Mouse (Mus musculus) left cerebral cortex, postnatal 14 days (tissue): ENCODE measurements around the gene Pde5a. TPM values are rescaled to one million over a fixed set of nuclear protein-coding genes. Genes with fewer than 3 reads are reported as not detected.
A peak's percentile ranks its signal among the peaks of the same experiment; 100 is the strongest.

Experiments
- DNase-seq, 2 experiments: peaks; one replicate each; pipeline ENCODE4 v3.0.0; 2021 to 2022; ENCODE audit warnings: low spot score in 2 of 2, mixed read lengths in 1 of 2
- intact Hi-C: fragments of 180-260 bp; cut with DNase I; formaldehyde crosslinking; loops from one replicate; pipeline ENCODE4 v1.15.1; 2025
- total RNA-seq, 2 experiments: library from RNA; stranded (reverse); gene quantifications; 2 replicates each; pipeline ENCODE4 v1.2.3; 2021

Pde5a gene
- total RNA-seq, 2 experiments from 2014 or later = 11.1 to 11.2 TPM

DNA sequence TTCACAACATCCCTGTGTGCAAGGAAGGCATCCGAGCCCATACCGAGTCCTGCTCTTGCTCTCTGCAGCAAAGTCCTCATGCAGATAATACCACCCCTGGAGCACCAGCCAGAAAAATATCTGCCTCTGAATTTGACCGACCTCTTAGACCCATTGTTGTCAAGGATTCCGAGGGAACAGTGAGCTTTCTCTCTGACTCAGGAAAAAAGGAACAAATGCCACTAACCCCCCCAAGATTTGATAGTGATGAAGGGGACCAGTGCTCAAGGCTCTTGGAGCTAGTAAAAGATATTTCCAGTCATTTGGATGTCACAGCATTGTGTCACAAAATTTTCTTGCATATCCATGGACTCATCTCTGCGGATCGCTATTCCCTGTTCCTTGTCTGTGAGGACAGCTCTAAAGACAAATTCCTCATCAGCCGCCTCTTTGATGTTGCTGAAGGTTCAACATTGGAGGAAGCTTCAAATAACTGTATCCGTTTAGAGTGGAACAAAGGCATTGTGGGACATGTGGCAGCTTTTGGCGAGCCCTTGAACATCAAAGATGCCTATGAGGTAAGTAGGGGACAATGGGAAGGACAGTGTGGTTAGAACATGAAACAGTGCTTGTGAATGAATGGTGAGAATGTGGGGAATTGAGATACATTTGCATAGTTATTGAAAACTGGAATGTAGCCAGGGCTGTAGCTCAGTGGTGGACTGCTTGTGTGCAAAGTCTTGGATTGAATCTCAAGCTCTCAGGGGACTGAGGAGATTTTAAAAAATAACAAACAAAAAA is 19.4 kb downstream of the Pde5a start:
- no peak for DNase-seq
- intact Hi-C loops = no loop called here

DNA sequence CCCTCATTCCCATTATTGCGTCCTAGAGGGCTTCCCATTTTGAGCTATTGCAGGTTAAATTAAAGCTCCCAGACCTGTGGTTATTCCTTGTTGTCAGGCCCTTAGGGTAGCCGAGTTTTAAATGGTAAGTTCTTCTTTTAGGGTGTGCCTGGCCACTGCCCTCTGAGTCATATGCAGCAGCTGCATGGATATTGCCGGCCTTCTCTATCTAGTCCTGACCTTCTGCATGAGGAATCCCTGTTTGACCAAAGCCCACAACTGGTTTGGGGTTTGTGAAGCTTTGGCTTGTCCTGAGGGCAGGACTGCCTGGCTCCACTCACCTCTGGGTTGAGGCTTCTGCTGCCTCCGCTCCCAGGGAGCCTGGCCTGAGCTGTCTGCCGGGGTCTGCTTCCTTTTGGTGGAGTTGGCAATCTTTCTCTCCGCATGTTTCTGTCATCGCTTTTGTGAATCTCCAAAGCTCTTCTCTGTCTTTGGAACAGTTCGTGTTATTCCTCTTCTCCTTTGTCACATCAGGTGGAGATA is 34.6 kb downstream of the Pde5a start:
- intact Hi-C loops = no loop called here
- DNase-seq = no peak

DNA sequence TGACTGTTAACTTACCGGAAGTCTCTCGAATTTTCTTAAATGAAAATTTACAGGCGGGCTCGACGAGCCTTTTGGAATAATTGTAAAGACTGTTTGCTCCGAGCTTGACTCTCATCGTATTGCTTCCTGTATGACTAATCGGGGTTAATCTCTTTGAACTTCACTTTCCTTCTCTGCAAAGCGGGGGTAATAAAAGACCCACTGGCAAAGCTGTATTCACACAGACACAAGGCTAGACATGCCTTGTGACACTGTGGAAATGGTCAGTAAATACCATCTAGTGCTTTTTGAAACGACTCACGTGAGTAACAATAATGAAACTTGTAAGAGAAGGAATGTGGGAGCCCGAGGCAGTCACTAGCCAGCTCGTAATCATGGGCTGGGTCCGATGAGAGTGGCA is 35.0 kb downstream of the Pde5a start:
- intact Hi-C loops = no loop called here

DNA sequence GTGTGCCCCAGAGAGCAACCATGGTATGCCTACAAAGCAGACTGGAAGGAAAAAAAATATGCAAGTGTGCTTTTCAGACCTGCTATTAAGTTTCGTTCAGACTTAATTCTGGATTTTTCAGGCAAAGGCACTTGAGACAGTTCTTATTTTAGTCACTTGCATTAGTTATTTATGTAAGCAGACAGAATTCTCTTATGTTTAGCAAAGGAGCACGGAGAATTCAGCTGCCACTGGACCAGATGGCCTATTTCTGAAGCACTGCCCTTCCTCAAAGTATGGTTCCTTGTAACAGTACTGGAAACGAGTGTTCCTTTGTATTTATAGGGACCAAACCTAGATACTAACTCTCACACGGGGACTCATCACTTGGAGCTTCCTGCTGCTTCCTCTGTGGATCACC is 38.2 kb downstream of the Pde5a start:
- peak; percentile 6 to 26 for DNase-seq
- intact Hi-C loops = no loop called here

More for the DNA sequence above, 35.0 kb downstream of the Pde5a start:
- DNase-seq = no peak

DNA sequence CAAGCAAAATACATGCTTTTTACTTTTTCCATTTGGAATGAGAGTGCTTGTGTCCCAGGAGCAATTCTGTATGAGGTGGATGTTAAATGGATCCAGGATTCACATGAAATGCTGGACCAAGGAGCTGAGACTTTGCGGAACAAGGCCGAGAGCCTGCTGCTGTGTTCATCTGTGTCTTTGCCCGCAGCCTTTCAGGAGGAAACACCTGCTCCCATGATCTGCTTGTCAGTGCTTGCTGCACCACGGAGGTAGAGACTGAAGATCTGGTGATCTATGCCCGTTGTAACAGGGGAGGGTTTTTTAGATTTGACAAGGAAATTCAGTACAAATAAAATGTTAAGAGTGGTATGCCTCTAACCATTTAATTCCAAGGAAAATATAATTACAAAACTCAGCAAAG is 39.1 kb downstream of the Pde5a start:
- intact Hi-C loops = no loop called here
- no peak for DNase-seq

DNA sequence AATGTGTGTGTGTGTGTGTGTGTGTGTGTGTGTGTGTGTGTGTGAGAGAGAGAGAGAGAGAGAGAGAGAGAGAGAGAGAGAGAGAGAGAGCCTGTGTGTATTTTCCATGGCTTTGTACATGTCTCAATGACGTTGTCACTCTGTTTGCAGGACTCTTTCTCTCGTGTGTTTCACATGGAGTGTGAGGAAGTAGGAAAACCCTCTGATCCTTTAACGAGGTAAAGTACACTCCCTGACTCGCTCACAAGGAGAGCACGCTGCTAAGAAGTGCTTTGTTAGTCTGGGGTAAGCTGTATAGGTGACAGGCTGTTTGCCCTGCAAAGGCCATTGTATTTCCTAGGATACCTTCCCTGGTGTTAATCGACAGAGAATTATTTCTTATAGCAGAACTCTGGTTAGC is 52.7 kb downstream of the Pde5a start:
- intact Hi-C loops = loop anchor here (10.0 kb wide), 2 partner anchors 123 to 467 kb away; no protein-coding TSS in a partner anchor
- DNase-seq = no peak

DNA sequence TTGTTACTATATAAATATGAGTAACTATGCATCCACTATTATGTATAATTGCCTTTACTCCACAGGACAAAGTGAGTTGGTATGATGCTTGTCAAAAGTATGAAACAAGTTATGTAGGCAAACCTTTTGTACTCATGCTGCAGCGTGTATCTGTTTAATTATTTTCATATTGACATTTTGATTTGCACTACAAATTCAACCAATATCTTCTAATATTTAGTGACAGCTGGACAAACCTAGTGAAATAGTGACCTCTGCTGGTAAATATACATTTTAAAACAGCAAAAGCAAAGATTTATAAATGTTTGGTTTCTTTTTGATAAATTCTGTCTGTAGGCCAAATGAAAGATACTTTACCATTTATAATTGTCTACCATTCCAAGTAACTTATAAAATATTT is 55.5 kb downstream of the Pde5a start:
- intact Hi-C loops = loop anchor here (2.0 to 10.0 kb wide), 3 partner anchors 121 to 469 kb away; no protein-coding TSS in a partner anchor
- DNase-seq = no peak

DNA sequence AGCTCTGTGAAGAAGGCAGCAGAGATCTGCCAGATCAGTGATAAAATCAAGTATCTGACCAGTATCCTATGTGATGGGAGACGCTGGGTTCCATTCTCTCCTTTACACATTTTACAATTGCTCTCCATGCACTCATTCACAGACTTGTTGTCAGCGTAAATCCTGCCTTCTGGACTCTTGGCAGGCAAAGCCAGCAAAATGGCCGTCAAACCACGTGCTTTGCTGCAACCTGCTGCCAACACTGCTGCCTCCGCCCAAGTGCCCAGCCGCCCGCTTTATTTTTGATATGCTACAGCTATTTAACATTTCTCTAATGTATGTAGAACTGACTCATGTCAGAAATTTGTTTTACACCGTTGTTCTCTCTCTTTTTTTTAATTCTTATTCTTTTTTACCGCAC is 59.6 kb downstream of the Pde5a start:
- intact Hi-C loops = loop anchor here (5.0 to 10.0 kb wide), 3 partner anchors 56 to 474 kb away; no protein-coding TSS in a partner anchor
- peak; percentile 64 to 67 for DNase-seq

DNA sequence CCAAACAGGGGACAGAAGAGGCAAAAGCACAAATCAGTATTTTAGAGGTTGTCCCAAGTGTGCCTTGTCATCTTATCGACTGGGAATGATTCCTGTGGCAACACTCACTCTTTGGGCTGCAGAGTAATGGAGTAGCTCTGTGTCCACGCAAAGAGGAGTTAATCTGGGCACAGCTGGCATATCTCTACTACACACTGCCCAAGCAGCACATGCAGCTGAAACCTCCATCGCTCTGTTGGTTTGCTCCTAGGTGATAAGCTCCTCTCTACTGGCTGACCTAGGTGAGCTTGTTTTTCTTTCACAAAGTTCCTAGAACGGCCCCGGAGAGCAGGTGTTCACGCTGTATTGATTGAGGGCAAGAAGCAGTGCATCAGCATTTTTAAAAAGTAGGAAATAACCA is 60.8 kb downstream of the Pde5a start:
- intact Hi-C loops = loop anchor here (5.0 to 10.0 kb wide), 3 partner anchors 57 to 475 kb away; no protein-coding TSS in a partner anchor
- no peak for DNase-seq

DNA sequence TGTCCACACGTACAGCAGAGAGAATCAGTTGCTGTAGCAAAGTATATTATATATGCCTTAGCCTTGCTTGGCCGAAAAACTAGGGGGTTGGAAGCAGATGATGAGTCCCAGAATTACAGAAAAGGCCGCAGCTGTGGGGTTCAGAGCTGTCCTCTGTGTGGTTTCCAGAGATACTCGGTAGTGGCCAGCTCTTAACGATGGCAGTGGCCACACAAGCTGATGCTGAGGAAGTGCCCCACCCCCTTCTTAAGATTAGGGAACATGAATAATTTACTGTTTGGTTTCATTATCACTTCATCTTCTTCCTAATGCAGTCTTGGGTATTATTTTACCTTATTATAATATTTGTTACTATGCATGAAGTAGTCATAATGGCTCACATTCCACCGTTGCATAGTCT is 71.3 kb downstream of the Pde5a start:
- no peak for DNase-seq
- intact Hi-C loops = no loop called here

DNA sequence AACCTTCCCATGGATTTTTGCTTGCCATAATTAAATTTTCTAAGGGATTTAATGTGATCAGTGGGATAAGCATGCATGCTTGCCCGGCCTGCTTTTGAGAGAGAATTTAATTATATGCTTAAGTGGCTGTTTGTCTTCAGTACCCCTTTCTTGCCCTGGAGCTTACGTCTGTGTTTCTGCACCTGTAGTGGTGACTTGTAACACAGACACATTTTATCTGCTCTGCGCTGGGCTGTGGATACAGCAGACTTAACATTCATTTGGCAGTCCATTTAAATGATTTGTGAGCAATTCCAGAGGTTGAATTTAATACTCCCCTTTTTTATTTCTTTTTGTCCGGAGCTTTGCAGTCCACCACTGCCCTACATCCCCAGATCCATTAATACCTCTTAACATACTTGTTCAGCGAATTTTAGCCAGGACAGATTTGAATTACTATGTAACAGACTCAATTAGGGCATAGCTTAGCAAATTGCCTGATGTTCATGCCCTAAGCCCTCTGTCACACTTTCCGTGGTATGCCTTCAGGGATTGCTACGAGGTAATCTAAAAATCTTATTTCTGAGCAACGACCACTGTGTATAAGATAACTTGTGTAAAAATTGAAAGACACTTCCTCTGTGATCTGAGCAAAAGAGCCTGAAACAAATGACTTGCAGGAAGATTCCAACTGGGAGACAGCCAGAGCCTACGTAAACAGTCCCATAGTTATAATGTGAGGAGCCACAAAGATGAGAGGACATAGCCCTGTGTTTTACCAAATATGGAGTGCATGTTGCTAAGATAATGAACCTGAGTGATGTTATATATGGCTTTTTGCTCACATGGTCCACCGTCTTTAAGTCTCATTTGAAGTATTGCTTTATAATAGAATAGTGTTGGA is 72.0 kb downstream of the Pde5a start:
- intact Hi-C loops = no loop called here

DNA sequence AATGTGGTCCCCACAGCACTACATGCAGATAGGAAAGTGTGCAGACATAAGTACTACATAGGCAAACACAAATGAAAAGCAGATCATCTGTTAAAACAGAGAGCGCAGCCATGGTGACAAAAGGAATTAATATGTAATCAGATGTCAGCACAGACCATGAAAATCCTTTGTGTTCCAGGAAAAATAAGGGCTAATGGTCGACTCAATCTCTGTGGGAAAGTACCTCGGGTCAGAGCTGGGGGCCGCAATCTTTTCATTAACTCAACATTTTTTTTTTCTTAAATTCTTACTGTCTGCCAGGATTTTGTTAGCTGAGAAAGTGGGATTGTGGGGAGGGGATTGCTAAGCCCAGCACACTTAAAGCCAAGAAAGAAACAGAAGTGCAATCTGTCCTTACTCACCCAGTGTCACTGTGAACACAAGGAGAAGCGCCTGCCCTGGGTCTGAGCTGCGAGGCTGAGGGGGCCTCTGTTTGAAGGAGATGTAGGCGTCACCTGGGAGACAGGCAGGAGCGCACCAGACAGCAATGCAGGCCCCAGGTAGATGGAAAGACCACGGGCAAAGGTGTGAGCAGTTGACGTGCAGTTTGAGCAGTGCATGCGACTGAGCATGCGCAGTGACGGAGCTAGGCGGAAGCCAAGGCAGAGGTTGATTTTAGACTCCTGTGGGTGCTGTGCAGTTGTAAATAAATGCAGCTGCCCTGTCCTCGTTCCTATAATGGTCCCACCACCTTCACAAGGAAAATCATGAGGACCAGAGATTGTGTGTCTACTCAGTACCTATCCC is 72.9 kb downstream of the Pde5a start:
- no peak for DNase-seq
- intact Hi-C loops = no loop called here

More for the DNA sequence above, 72.0 kb downstream of the Pde5a start:
- no peak for DNase-seq

DNA sequence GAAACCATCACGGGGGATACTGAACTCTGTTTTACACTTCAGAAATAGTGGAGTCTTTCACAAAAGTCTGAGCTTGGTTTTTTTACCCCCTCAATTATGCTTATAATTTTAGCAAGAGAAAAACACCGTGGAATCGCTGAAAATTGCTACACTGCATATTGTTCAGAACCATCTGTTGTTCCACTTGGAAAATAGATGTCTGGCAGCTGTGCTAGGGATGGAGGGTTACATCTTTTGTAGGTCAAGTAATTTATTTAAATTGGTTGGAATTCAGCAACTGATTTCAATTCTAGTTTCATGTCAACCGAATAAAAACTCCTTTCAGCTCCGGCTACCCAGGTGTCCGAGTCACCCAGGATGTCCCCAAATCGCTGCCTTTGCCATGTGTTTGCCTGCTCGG is 78.6 kb downstream of the Pde5a start:
- peak; percentile 24 to 31 for DNase-seq
- intact Hi-C loops = no loop called here

DNA sequence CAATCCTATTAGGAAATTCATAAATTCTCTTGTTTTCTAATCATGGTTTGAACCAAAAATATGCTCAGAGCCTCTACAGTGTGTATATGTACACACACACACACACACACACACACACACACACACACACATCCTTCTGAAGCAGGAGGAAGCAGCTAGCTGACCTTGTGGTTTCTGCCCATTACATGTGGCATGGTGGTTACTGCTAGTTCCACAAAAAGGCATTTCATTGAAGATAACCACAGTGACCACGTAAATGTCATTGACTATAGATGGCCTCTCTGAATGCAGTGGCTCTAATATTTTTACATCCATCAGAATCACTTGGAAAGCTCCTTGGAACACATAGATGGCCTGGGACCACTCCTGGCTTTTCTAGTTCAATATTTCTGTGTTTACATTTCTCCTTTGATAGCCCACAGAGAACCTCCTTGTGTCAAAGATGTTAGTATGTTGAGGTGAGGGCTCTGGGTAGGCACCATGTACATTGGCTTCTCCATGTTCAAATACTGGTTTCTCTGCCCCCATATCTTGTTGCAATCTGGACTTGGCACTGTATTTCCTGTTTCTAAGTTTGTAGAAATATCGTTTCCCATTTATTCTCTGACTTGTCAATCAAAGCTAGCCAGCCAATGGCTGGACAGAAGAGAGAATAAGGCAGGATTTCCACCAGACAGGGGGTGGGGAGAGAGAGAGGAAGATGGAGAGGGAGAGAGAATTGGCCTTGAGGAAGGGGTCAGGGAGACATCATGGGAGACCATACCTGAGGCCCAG is 81.5 kb downstream of the Pde5a start:
- intact Hi-C loops = no loop called here
- DNase-seq = no peak

DNA sequence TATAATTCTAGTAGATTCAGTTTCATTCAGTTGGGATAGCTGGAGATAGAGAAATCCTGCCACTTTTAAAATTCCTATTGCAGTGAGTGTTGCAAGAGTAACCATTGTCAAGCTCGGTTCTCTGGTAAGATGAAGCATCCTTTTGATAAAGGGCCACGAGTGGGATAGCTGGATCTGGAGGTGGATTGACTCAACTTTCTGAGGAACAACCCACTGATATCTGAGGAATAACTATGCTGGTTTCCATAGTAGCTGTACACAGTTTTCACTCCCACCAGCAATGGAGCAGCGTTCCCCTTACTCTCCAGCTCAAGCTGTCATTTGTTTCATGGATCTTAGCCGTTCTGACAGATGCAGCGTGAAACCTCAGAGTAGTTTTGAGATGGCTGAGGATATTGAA is 82.2 kb downstream of the Pde5a start:
- intact Hi-C loops = no loop called here
- DNase-seq = no peak

DNA sequence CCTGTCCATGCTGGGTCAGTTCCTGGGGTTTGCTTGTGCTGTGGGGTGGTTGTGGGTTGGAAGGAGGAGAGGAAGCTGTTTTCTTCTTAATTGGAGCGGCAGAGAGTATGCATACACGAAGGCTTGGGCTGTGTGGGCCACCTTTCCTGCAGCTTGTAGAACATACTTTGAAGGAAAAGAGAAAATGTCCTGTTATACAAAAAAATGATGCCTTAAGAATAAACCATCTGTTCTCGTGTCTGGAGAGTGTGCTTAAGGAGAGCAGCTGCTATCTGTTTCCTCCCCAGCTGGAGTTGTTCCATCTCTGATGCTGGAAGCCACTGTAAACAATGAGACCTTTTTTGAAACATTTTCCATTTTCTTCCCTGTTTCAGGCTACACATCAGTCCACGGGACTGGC is 85.8 kb downstream of the Pde5a start:
- peak; percentile 18 to 67 for DNase-seq
- intact Hi-C loops = no loop called here

DNA sequence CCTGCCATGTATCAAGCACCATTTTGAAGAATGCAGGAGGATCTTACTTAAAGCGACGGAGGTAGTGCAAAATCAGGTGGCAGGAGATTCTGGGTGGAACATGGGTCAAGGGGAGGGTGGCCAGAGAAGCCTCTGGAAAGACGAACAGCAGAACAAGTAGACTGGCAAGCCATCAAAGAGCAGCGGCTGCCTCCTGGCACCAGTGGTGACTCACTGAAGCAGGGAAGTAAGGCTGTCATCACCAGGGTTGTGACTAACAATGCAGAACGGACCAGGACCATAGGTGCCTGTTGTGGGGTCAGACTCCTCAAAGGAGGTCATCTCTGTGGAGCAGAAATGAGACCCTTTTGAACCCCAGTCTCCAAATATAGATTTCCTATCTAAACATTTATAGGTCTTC is 89.5 kb downstream of the Pde5a start:
- DNase-seq = no peak
- intact Hi-C loops = no loop called here

DNA sequence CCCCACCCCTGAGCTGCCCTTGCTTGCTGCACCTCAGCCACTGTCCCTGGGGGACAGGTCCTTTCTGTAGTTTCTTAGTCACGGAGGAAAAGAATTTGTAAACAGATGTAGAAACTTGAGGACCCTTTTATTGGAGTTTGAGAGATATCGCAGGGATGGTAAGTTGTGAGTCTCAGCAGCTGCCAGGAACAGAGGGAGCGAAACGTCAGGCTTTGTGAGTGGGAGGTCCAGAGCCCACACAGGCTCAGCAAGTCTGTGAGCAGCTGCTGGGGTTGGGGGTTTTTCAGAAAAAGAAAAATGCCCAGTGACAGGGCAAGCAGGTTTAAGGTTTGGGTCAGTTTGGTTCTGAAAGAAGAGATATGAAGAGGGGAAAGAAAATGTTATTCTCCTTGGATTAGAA is 92.0 kb downstream of the Pde5a start:
- no peak for DNase-seq
- intact Hi-C loops = no loop called here
